Mouse (Mus musculus): ENCODE results near the gene Mon1b.

DNA sequence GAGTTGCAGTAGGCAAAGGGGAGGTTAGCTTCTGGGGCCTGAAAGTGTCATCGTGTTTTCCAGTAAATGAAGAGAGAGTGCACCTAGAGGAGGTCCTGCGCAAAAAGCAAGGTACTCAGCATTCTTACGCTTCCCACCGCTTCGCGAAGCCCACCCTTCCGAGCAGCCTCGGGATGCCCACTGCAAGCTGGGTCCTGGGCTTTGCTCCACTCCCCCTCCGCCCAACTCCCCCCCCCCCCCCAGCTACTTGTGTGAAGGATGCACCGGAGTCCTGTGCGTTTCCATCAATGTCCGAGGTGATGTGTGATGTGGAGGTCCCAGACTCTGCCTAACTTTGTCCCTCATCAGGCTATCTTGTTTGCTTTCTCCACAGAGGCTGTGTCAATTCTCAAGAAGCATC is 17.1 kb downstream of the Mon1b start:
- TF ChIP-seq POLR2A (IDR thresholded peaks at IDR 0.05; ENCODE audit: control insufficient read depth, extremely low read depth, insufficient read depth, low read length, poor library complexity) (no peak), CTCF (IDR thresholded peaks at IDR 0.05; ENCODE audit: borderline replicate concordance, control insufficient read depth, extremely low read depth, insufficient read depth, low read length, poor library complexity) (no peak)
